Mouse (Mus musculus) myocyte (in vitro differentiated cells): ENCODE data around the gene Mon2.

ENCODE experiments used
- CEBPB ChIP-seq: IDR thresholded peaks from 2 replicates; pipeline ENCODE4 v1.6.1; 2011; ENCODE audit warnings: mild to moderate bottlenecking, moderate library complexity; ENCODE audit not compliant: poor library complexity, insufficient read depth, severe bottlenecking
- E2F4 ChIP-seq: IDR thresholded peaks from one replicate; pipeline ENCODE4 v1.6.1; 2011; ENCODE audit warnings: mild to moderate bottlenecking, control low read depth, moderate library complexity; ENCODE audit not compliant: insufficient read depth
- MAX ChIP-seq: IDR thresholded peaks from one replicate; pipeline ENCODE4 v1.6.1; 2011; ENCODE audit warnings: low read depth, mild to moderate bottlenecking, control low read depth
- POLR2A ChIP-seq: IDR thresholded peaks from one replicate; pipeline ENCODE4 v1.6.1; 2011; ENCODE audit warnings: low read depth, mild to moderate bottlenecking, control low read depth, moderate library complexity; ENCODE audit not compliant: insufficient read length
- POLR2AphosphoS2 ChIP-seq: IDR thresholded peaks from one replicate; pipeline ENCODE4 v1.6.1; 2011; ENCODE audit warnings: low read depth, control low read depth; ENCODE audit not compliant: insufficient read length
- SRF ChIP-seq: IDR thresholded peaks from one replicate; pipeline ENCODE4 v1.6.1; 2011; ENCODE audit warnings: low read depth; ENCODE audit not compliant: control insufficient read depth, insufficient read length
- TCF12 ChIP-seq: IDR thresholded peaks from one replicate; pipeline ENCODE4 v1.6.1; 2011; ENCODE audit warnings: mild to moderate bottlenecking, control low read depth; ENCODE audit not compliant: poor library complexity, insufficient read depth, severe bottlenecking
- TCF3 ChIP-seq: IDR thresholded peaks from one replicate; pipeline ENCODE4 v1.6.1; 2011; ENCODE audit warnings: low read depth, control low read depth; ENCODE audit not compliant: insufficient read length

GRCm38 (mm10) chr10:122970188-122970587 is 106.1 kb downstream of the Mon2 start:
- TF ChIP-seq POLR2A (no peak), POLR2AphosphoS2 (no peak), E2F4 (no peak), MAX (no peak), TCF3 (no peak), CEBPB (no peak), TCF12 (no peak), SRF (no peak)
